Mouse (Mus musculus) lung, postnatal 4 days (tissue): ENCODE results near the gene Rpa1.
A peak's percentile ranks its signal among the peaks of the same experiment; 100 is the strongest.
"Not testable (repeated sequence)": the region's sequence is repeated elsewhere in the genome, so short reads cannot be mapped to it uniquely, and the experiment has no call there.

Source experiments
- DNase-seq, 2 experiments: peaks; one replicate each; pipeline ENCODE4 v3.0.0; 2021

Rpa1 gene

DNA sequence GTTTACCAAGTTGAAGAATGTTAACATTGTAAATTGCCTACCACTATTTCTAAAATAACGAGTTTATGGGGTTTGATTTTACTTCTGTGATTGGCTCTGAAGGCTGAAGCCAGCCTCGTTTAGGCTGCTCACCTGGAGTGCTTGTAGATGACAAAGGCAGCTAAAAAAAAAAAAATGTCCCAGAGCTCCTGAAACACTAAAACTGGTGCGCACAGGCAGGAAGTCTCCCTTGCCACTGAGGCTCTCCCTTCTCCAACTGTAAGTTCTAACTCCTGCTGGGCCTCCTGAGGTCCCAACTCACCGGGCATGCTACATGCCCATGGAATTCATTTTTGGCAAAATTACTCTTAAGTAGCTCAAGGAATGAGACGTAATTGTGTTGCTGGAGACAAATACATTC lies 28.9 kb downstream of the Rpa1 start:
- no peak for DNase-seq

- no peak for DNase-seq
These were observed 29.5 kb downstream of the Rpa1 start for GRCm38 (mm10) chr11:75318351-75319221.

DNA sequence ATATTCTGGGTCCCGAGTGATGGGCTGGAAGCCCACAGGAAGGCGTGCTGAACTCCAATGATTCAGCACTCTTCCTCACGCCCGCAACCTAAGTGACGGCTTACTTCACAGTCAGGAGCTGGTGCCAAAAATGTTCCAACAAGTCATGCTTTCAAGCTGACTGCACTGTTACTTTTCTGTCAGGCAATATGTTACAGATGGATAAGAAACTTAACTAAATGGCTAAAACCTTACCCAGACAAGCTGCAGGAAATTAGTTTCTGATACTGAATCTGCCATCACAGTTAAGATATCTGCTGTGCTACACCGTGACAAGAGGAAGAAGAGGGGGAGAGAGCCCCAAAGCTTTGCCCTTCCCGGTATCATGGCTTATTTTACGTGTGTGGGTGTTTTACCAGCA lies 34.3 kb downstream of the Rpa1 start:
- no peak for DNase-seq

- no peak for DNase-seq
These were observed 36.4 kb downstream of the Rpa1 start for GRCm38 (mm10) chr11:75311751-75312150.

GRCm38 (mm10) chr11:75310813-75311212 lies 37.3 kb downstream of the Rpa1 start:
- DNase-seq: no peak

- no peak for DNase-seq
These were observed 39.5 kb downstream of the Rpa1 start for GRCm38 (mm10) chr11:75308650-75309049.

DNA sequence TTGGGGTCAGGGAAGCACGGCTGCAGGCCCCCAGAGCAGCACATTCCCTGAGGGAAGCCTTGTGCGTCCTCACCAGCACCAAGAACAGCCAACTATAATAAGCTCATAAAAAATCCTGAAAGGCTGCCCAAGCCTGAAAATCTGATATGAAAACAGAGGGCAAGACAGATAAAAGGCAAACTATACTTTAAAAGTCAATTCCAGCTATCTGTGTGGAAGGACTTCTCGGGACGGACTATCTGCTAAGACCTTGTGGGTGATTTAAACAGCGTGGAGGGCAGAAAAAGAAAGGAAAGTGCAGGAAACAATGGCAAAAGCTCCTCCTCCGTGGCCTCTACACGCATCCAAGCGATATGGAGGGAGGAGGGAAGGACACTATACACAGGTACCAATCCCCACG lies 43.3 kb downstream of the Rpa1 start:
- DNase-seq: no peak

DNA sequence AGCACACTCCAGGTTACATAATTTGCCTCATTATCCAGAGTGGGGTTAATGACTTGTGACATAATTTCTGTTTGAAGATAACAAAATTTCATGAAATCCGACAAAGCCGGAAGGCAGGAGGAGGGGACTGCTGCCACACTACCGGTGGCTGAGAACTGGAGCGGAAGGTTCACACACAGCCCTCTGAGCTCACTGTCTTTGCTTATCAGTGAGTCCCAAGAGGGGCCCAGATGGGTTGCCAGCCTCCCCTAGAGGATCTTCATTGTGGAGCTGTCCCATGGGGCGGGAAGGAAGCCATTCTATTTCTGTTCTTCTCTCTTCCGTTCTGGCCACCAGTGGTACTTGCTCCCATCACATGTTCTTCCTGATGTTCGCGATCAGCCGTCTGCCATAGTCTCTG lies 47.2 kb downstream of the Rpa1 start:
- DNase-seq: no peak

DNA sequence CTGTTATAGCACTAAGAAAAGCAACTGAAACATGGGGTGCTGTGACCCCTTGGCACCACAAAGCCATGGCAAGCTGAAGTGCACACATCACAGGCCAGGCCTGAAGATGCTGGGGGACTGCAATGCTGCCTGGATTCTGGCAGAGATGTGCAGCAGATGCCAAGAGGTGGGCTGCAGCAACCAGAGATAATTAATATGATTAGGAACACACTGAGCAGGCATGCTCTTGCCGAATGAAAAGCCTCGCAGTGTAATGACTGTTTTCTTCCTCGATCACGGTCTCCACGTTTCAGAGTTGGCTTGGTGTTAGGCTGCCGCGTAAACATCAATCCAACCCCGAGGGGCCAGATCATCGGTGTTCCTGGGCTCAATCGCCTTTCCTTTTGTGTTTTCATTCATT lies 48.3 kb downstream of the Rpa1 start:
- no peak for DNase-seq

DNA sequence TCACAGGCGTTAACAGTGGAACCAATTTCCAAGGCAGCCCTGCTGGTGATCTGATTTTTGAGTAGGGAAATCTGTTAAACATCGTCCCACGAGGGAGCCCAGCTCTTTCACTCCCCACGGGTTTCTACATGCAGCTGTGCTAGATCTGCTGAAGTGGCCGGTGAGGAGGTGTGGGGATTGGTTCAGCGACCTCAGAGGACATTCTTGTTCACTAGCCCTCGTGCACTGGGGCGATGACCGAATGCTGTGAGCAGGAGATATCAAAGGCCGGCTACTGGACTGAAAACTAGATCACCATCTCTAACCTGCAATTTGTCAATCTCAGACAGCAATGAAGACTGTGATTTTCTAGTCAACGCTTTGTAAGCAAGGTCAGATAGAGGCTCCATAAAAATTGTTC lies 49.6 kb downstream of the Rpa1 start:
- DNase-seq: peak in 1 of 2 experiments; percentile 24

DNA sequence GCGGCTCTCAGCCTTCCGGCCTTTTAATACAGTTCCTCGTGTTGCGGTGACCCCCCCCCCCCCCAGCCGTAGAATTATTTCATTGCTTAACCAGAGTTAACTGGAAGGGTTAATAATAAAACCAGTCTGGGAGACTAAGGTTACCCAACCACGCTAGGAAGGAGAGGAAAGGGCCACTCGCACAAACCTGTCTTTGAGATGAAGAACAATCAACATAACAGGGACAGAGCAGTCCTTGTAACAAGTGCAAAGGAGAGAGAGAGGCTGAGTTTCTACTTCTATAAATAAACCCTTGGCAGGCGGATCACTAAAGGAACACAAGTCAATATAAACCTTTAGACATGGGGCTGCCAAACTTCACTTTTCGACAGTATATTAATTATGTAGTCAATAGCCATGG lies 50.5 kb downstream of the Rpa1 start:
- no peak for DNase-seq

GRCm38 (mm10) chr11:75296406-75297005 lies 51.6 kb downstream of the Rpa1 start:
- no peak for DNase-seq

- DNase-seq: not testable (repeated sequence)
These were observed 52.6 kb downstream of the Rpa1 start for GRCm38 (mm10) chr11:75295534-75295933.

- no peak for DNase-seq
These were observed 53.3 kb downstream of the Rpa1 start for GRCm38 (mm10) chr11:75294862-75295261.

DNA sequence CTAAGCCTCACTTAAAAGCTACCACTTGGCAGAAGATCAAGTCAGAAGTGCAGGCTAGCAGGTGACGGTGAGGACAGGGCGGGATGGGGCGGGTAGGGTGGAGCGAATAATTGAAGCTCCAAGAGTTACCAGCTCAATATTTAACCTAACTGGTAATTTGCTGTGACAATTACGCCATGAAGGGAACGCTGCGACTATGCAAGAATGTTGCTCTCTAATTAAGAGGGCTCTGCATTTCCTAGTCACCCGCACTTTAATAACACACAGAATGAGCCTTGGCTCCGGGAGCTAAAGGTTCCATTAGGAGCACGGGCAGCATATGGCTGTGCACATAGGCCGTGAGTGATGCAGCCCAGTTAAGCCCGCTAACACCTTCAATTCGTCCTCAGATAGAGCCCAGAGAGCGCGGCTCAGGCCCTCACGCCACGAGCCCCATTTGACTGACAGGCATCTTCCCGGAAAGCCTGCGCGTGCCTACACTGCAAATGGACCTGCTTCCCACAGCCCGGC lies 54.2 kb downstream of the Rpa1 start:
- DNase-seq: no peak

GRCm38 (mm10) chr11:75292281-75292680 lies 55.8 kb downstream of the Rpa1 start:
- DNase-seq: no peak

DNA sequence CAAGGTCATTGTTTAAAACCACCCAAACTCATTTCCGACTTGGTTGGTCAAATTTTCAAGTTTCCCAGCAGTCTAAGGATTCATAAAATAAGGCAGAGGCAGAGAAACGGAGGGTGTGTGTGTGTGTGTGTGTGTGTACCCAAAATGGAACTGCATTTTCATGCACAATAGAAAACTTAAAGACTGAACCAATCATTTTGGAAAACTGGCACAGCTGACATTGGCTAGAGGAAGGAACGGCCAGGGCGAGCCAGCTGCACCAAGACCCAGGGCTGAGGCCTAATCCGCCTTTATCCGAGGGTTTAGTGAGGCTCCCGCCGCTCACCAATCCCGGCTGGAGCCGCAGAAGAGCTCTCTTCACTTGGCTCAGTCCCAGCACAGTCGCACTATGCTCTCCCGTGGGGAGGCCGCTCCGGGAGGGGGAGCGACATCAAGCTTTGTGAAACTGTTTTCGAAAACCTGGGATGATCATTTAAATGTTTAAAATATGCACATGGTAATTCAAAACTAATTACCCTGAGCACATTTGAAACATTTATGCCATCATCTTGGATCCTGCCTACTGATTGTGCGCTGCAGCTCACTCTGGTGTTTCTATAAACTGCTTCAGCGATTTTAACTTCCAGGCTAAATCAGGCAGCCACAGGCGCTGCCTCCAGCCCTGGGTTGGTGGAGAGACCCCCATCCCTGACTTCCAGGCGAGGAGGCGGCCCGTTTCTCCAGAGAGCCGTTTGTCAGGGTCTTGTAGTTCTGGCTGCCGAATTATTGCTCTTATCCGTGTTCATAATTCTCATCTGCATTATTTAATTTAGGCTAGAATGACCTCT lies 56.5 kb downstream of the Rpa1 start:
- no peak for DNase-seq

GRCm38 (mm10) chr11:75290566-75291271 lies 57.4 kb downstream of the Rpa1 start:
- DNase-seq: peak; percentile 67 to 91

- DNase-seq: no peak
These were observed 59.0 kb downstream of the Rpa1 start for GRCm38 (mm10) chr11:75289120-75289519.

- no peak for DNase-seq
These were observed 59.6 kb downstream of the Rpa1 start for GRCm38 (mm10) chr11:75288517-75288916.

DNA sequence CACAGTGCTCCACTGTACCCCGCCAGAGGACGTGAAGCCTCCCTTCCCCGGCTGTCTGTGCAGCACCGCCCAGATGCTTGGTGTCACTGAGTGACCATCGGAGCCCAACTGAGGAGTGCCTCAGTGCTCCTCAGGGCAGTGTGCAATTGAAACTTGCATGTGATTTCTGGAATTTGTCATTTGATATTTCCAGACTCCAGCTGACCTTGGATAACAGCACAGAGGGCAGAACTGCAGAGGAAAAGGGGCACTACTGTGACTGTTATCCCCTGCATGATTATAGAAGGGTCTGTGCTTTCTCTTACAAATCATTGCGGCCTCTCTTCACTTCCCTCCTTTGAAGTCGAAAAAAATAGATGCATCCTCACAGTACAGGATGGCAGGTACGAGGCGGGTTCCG lies 60.2 kb downstream of the Rpa1 start:
- no peak for DNase-seq

DNA sequence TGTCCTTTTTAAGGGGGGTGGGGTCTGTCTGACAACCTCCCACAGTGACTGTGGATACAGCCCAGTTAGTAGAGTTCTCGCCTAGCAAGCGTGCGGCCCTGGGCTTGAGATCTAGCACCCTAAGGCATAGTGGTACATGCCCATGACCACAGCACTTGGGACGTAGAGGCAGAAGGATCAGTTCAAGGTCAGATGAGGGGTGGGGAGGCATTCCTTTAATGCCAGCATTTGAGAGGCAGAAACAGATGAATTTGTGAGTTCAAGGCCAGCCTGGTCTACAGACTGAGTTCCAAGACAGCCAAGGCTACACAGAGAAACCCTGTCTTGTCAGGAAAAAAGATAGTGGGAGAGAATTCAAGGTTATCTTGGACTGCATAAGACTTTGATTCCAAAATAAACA lies 61.3 kb downstream of the Rpa1 start:
- DNase-seq: no peak
